ENCODE assay signal across 35 mouse cellular contexts in genomic region chr11:108170107-108170506, GRCm38 (mm10).
"Had no signal": no experiment of that assay in that cellular context is flagged by ENCODE, and none has a peak within 500 bp of the region (broad histone marks: within the 10 kb centered on the region; RNA-seq: fewer than 3 reads in every experiment).

No protein-coding gene starts in this region.

- H3K9me3 ChIP-seq: heart, embryonic 10.5 days; heart, embryonic 12.5 days; heart, embryonic 15.5 days; hindbrain, embryonic 12.5 days; hindbrain, embryonic 13.5 days; hindbrain, embryonic 15.5 days; intestine, embryonic 15.5 days; kidney, embryonic 15.5 days had no signal

- DNase-seq: heart, postnatal 10 days; heart, postnatal 14 days; heart, postnatal 36 days; heart, postnatal 4 days; kidney, adult 11 months; kidney, adult 18-20 months; kidney, adult 2 months; kidney, adult 8-10 months; kidney, adult 9 months; kidney, postnatal 10 days; kidney, postnatal 14 days; kidney, postnatal 25 days; kidney, postnatal 36 days; kidney, postnatal 4 days; layer of hippocampus, adult 9-11 months; layer of hippocampus, postnatal 36 days had no signal

- H3K4me2 ChIP-seq: heart, embryonic 11.5 days; heart, embryonic 12.5 days; heart, embryonic 13.5 days; heart, embryonic 15.5 days; hindbrain, embryonic 12.5 days; hindbrain, embryonic 13.5 days; hindbrain, embryonic 14.5 days; hindbrain, embryonic 15.5 days; intestine, embryonic 15.5 days; kidney, embryonic 15.5 days had no signal

- H3K27ac ChIP-seq: heart, embryonic 10.5 days; heart, embryonic 13.5 days; heart, embryonic 15.5 days; hindbrain, embryonic 10.5 days; hindbrain, embryonic 12.5 days; hindbrain, embryonic 13.5 days; hindbrain, embryonic 14.5 days; hindbrain, embryonic 15.5 days; hindbrain, postnatal 0 days; intestine, embryonic 15.5 days; kidney, embryonic 15.5 days; kidney, postnatal 0 days; layer of hippocampus, adult 2 months; left cerebral cortex, adult 2 months had no signal

- H3K4me3 ChIP-seq: heart, embryonic 10.5 days; heart, embryonic 12.5 days; heart, embryonic 13.5 days; heart, embryonic 15.5 days; hindbrain, embryonic 10.5 days; hindbrain, embryonic 12.5 days; hindbrain, embryonic 13.5 days; hindbrain, embryonic 15.5 days; intestine, embryonic 15.5 days; kidney, embryonic 15.5 days; layer of hippocampus, adult 2 months; left cerebral cortex, adult 2 months had no signal

- ATAC-seq: hindbrain, embryonic 16.5 days; hindbrain, postnatal 0 days; inflammation-experienced regulatory T-cells, adult 6 months; intestine, embryonic 15.5 days; intestine, postnatal 0 days had no signal

- H3K4me1 ChIP-seq: hindbrain, embryonic 12.5 days; kidney, embryonic 15.5 days had no signal

- H3K27me3 ChIP-seq: heart, embryonic 12.5 days; heart, embryonic 13.5 days; heart, embryonic 15.5 days; hindbrain, embryonic 12.5 days; hindbrain, embryonic 13.5 days; hindbrain, embryonic 15.5 days; intestine, embryonic 15.5 days; kidney, embryonic 15.5 days had no signal

- H3K36me3 ChIP-seq: heart, embryonic 10.5 days; heart, embryonic 12.5 days; hindbrain, embryonic 10.5 days; hindbrain, embryonic 12.5 days; hindbrain, embryonic 13.5 days; hindbrain, embryonic 15.5 days; intestine, embryonic 15.5 days; kidney, embryonic 15.5 days had no signal

- H3K9ac ChIP-seq: heart, embryonic 12.5 days; heart, embryonic 13.5 days; heart, embryonic 15.5 days; hindbrain, embryonic 12.5 days; hindbrain, embryonic 13.5 days; hindbrain, embryonic 14.5 days; hindbrain, embryonic 15.5 days; intestine, embryonic 15.5 days; kidney, embryonic 15.5 days had no signal
